Mouse (Mus musculus): ENCODE results near the gene Thsd7a. TPM values are rescaled to one million over a fixed set of nuclear protein-coding genes. Genes with fewer than 3 reads are reported as not detected.

Gene Thsd7a
- polyA plus RNA-seq, 1 experiment from 2014 or later, result 6.4 TPM

GRCm38 (mm10) chr6:12542496-12542895, 206.7 kb downstream of the Thsd7a start:
- TF ChIP-seq CTCF (IDR thresholded peaks at IDR 0.05; ENCODE audit: low read depth), result no peak
- 76% methylated on average over 3 of the region's 3 CpGs for WGBS
- no peaks in the 10 kb centered on the region for H3K9me3 ChIP-seq (replicated peaks; ENCODE audit: low read length)
- H3K4me3 ChIP-seq (replicated peaks; ENCODE audit: low read depth, low read length), result no peak overlapping the region
- H3K27ac ChIP-seq, result no peak overlapping the region
- no peaks in the 10 kb centered on the region for H3K27me3 ChIP-seq (ENCODE audit: insufficient read depth, low read length)
- H3K4me1 ChIP-seq (replicated peaks; ENCODE audit: insufficient read depth, low read length), result no peaks in the 10 kb centered on the region
- no peaks in the 10 kb centered on the region for H3K36me3 ChIP-seq (ENCODE audit: insufficient read depth, low read length)
- no peak overlapping the region for H3K9ac ChIP-seq (ENCODE audit: low read depth, low read length)
- DNase-seq (ENCODE audit: low spot score) (no peak), ATAC-seq (replicated peaks; ENCODE audit: low FRiP score, low read depth) (no peak)
- H3K4me2 ChIP-seq (ENCODE audit: low read length), result no peak overlapping the region

- Histone ChIP-seq H3K4me2 (ENCODE audit: low read length) (no peak overlapping the region), H3K4me3 (replicated peaks; ENCODE audit: low read depth, low read length) (no peak overlapping the region), H3K27me3 (ENCODE audit: insufficient read depth, low read length) (no peaks in the 10 kb centered on the region), H3K27ac (no peak overlapping the region), H3K9ac (ENCODE audit: low read depth, low read length) (no peak overlapping the region), H3K9me3 (replicated peaks; ENCODE audit: low read length) (no peaks in the 10 kb centered on the region), H3K36me3 (ENCODE audit: insufficient read depth, low read length) (no peaks in the 10 kb centered on the region), H3K4me1 (replicated peaks; ENCODE audit: insufficient read depth, low read length) (no peaks in the 10 kb centered on the region)
- DNase-seq (ENCODE audit: low spot score) (no peak), ATAC-seq (replicated peaks; ENCODE audit: low FRiP score, low read depth) (no peak)
- no peak for TF ChIP-seq CTCF (IDR thresholded peaks at IDR 0.05; ENCODE audit: low read depth)
Observed at GRCm38 (mm10) chr6:12519121-12519520, 230.1 kb downstream of the Thsd7a start.

GRCm38 (mm10) chr6:12518283-12518903, 230.8 kb downstream of the Thsd7a start:
- DNase-seq (ENCODE audit: low spot score) (no peak), ATAC-seq (replicated peaks; ENCODE audit: low FRiP score, low read depth) (no peak)
- Histone ChIP-seq H3K27me3 (ENCODE audit: insufficient read depth, low read length) (no peaks in the 10 kb centered on the region), H3K9me3 (replicated peaks; ENCODE audit: low read length) (no peaks in the 10 kb centered on the region), H3K36me3 (ENCODE audit: insufficient read depth, low read length) (no peaks in the 10 kb centered on the region), H3K27ac (no peak overlapping the region), H3K9ac (ENCODE audit: low read depth, low read length) (no peak overlapping the region), H3K4me1 (replicated peaks; ENCODE audit: insufficient read depth, low read length) (no peaks in the 10 kb centered on the region), H3K4me3 (replicated peaks; ENCODE audit: low read depth, low read length) (no peak overlapping the region), H3K4me2 (ENCODE audit: low read length) (no peak overlapping the region)
- WGBS, result 85% methylated on average over 9 of the region's 9 CpGs
- no peak for TF ChIP-seq CTCF (IDR thresholded peaks at IDR 0.05; ENCODE audit: low read depth)

- DNase-seq (ENCODE audit: low spot score) (no peak), ATAC-seq (replicated peaks; ENCODE audit: low FRiP score, low read depth) (no peak)
- Histone ChIP-seq H3K27me3 (ENCODE audit: insufficient read depth, low read length) (no peaks in the 10 kb centered on the region), H3K4me2 (ENCODE audit: low read length) (no peak overlapping the region), H3K36me3 (ENCODE audit: insufficient read depth, low read length) (no peaks in the 10 kb centered on the region), H3K27ac (no peak overlapping the region), H3K4me1 (replicated peaks; ENCODE audit: insufficient read depth, low read length) (no peaks in the 10 kb centered on the region), H3K9me3 (replicated peaks; ENCODE audit: low read length) (no peaks in the 10 kb centered on the region), H3K9ac (ENCODE audit: low read depth, low read length) (no peak overlapping the region), H3K4me3 (replicated peaks; ENCODE audit: low read depth, low read length) (no peak overlapping the region)
- no peak for TF ChIP-seq CTCF (IDR thresholded peaks at IDR 0.05; ENCODE audit: low read depth)
Observed at GRCm38 (mm10) chr6:12517726-12518125, 231.5 kb downstream of the Thsd7a start.

- DNase-seq (ENCODE audit: low spot score), result no peak
- WGBS, result 85% methylated on average over 2 of the region's 2 CpGs
- no peak for ATAC-seq (replicated peaks; ENCODE audit: low FRiP score, low read depth)
- Histone ChIP-seq H3K36me3 (ENCODE audit: insufficient read depth, low read length) (no peaks in the 10 kb centered on the region), H3K9ac (ENCODE audit: low read depth, low read length) (no peak overlapping the region), H3K4me1 (replicated peaks; ENCODE audit: insufficient read depth, low read length) (no peaks in the 10 kb centered on the region), H3K4me2 (ENCODE audit: low read length) (no peak overlapping the region), H3K4me3 (replicated peaks; ENCODE audit: low read depth, low read length) (no peak overlapping the region), H3K9me3 (replicated peaks; ENCODE audit: low read length) (no peaks in the 10 kb centered on the region), H3K27me3 (ENCODE audit: insufficient read depth, low read length) (no peaks in the 10 kb centered on the region), H3K27ac (no peak overlapping the region)
- no peak for TF ChIP-seq CTCF (IDR thresholded peaks at IDR 0.05; ENCODE audit: low read depth)
Observed at GRCm38 (mm10) chr6:12506877-12507276, 242.3 kb downstream of the Thsd7a start.

GRCm38 (mm10) chr6:12503867-12504266, 245.3 kb downstream of the Thsd7a start:
- ATAC-seq (replicated peaks; ENCODE audit: low FRiP score, low read depth) (no peak), DNase-seq (ENCODE audit: low spot score) (no peak)
- WGBS, result 90% methylated on average over 7 of the region's 7 CpGs
- Histone ChIP-seq H3K4me3 (replicated peaks; ENCODE audit: low read depth, low read length) (no peak overlapping the region), H3K4me1 (replicated peaks; ENCODE audit: insufficient read depth, low read length) (no peaks in the 10 kb centered on the region), H3K36me3 (ENCODE audit: insufficient read depth, low read length) (no peaks in the 10 kb centered on the region), H3K27me3 (ENCODE audit: insufficient read depth, low read length) (no peaks in the 10 kb centered on the region), H3K9me3 (replicated peaks; ENCODE audit: low read length) (no peaks in the 10 kb centered on the region), H3K27ac (no peak overlapping the region), H3K4me2 (ENCODE audit: low read length) (no peak overlapping the region), H3K9ac (ENCODE audit: low read depth, low read length) (no peak overlapping the region)
- TF ChIP-seq CTCF (IDR thresholded peaks at IDR 0.05; ENCODE audit: low read depth), result no peak

- Histone ChIP-seq H3K27me3 (ENCODE audit: insufficient read depth, low read length) (no peaks in the 10 kb centered on the region), H3K4me3 (replicated peaks; ENCODE audit: low read depth, low read length) (no peak overlapping the region), H3K27ac (no peak overlapping the region), H3K9me3 (replicated peaks; ENCODE audit: low read length) (no peaks in the 10 kb centered on the region), H3K4me1 (replicated peaks; ENCODE audit: insufficient read depth, low read length) (no peaks in the 10 kb centered on the region), H3K9ac (ENCODE audit: low read depth, low read length) (no peak overlapping the region), H3K36me3 (ENCODE audit: insufficient read depth, low read length) (no peaks in the 10 kb centered on the region), H3K4me2 (ENCODE audit: low read length) (no peak overlapping the region)
- ATAC-seq (replicated peaks; ENCODE audit: low FRiP score, low read depth) (no peak), DNase-seq (ENCODE audit: low spot score) (no peak)
- no peak for TF ChIP-seq CTCF (IDR thresholded peaks at IDR 0.05; ENCODE audit: low read depth)
- WGBS, result 72% methylated on average over 7 of the region's 7 CpGs
Observed at GRCm38 (mm10) chr6:12500888-12501287, 248.3 kb downstream of the Thsd7a start.

All from kidney, postnatal 0 days (tissue).